Mouse (Mus musculus) ovary, postnatal 14 days (tissue): ENCODE results near the gene Gmeb2.

Experiments
- DNase-seq: peaks from one replicate; pipeline ENCODE4 v3.0.0; 2022; ENCODE audit warnings: low spot score

The Gmeb2 gene

GRCm38 (mm10) chr2:181224994-181225393, 62.8 kb downstream of the Gmeb2 start:
- DNase-seq: no peak

- no peak for DNase-seq
Measured at GRCm38 (mm10) chr2:181220361-181220760, 67.5 kb downstream of the Gmeb2 start.

GRCm38 (mm10) chr2:181219538-181220216, 68.2 kb downstream of the Gmeb2 start, which contains the start of gene Fndc11:
Fndc11 (plus strand) TSS chr2:181220013.
- DNase-seq: peak; percentile 71

- DNase-seq: no peak
Measured at GRCm38 (mm10) chr2:181218881-181219485, 68.9 kb downstream of the Gmeb2 start.

GRCm38 (mm10) chr2:181216037-181216436, 71.8 kb downstream of the Gmeb2 start:
- DNase-seq: no peak

- DNase-seq: no peak
Measured at GRCm38 (mm10) chr2:181213021-181213445, 74.8 kb downstream of the Gmeb2 start, which contains the start of gene Srms. Srms (minus strand) TSS chr2:181213185.

GRCm38 (mm10) chr2:181212389-181213020, 75.3 kb downstream of the Gmeb2 start:
- DNase-seq: no peak

GRCm38 (mm10) chr2:181206118-181206517, 81.7 kb downstream of the Gmeb2 start:
- no peak for DNase-seq

GRCm38 (mm10) chr2:181205678-181206077, 82.2 kb downstream of the Gmeb2 start:
- DNase-seq: no peak

GRCm38 (mm10) chr2:181202886-181203285, 84.9 kb downstream of the Gmeb2 start:
- no peak for DNase-seq

GRCm38 (mm10) chr2:181202422-181202821, 85.4 kb downstream of the Gmeb2 start, which contains the start of gene Ptk6:
Ptk6 (minus strand) TSS chr2:181202789.
- DNase-seq: no peak

GRCm38 (mm10) chr2:181201606-181202005, 86.2 kb downstream of the Gmeb2 start:
- DNase-seq: no peak
